Mouse (Mus musculus) limb, embryonic 10.5 days (tissue): ENCODE results near the gene Scaf8. TPM values are rescaled to one million over a fixed set of nuclear protein-coding genes. Genes with fewer than 3 reads are reported as not detected.
A peak's percentile ranks its signal among the peaks of the same experiment; 100 is the strongest.

Source experiments
- DNase-seq: peaks from one replicate; pipeline ENCODE4 v3.0.0-alpha.2; 2017; ENCODE audit warnings: low spot score
- H3K27ac ChIP-seq: fragments of 300-500 bp; sonication (generic); 2 replicates; pipeline ENCODE4 v1.5.1; 2016; ENCODE audit warnings: mild to moderate bottlenecking
- H3K27me3 ChIP-seq: fragments of 300-500 bp; sonication (generic); 2 replicates; pipeline ENCODE4 v1.6.1; 2016; ENCODE audit warnings: low read depth, mild to moderate bottlenecking; ENCODE audit not compliant: poor library complexity, severe bottlenecking
- H3K36me3 ChIP-seq: fragments of 300-500 bp; sonication (generic); 2 replicates; pipeline ENCODE4 v1.6.1; 2016; ENCODE audit warnings: mild to moderate bottlenecking, moderate library complexity
- H3K4me1 ChIP-seq: fragments of 300-500 bp; sonication (generic); 2 replicates; pipeline ENCODE4 v1.6.1; 2016
- H3K4me3 ChIP-seq: fragments of 300-500 bp; sonication (generic); 2 replicates; pipeline ENCODE4 v1.5.1; 2016; ENCODE audit warnings: mild to moderate bottlenecking, moderate library complexity
- H3K9me3 ChIP-seq: fragments of 300-500 bp; sonication (generic); replicated peaks from 2 replicates; pipeline ENCODE4 v1.6.1; 2016; ENCODE audit warnings: mild to moderate bottlenecking
- WGBS: fragments of 180-500 bp; shearing (Covaris S2); methylation state at CpG from one replicate; pipeline ENCODE4 v1.1.7; 2016; 5-methylcytosine and 5-hydroxymethylcytosine counted together
- polyA plus RNA-seq: library from polyadenylated mRNA; unstranded; fragments of >200 nt; fragmentation: Nextera tagmentation; extraction: Ambion mirVana; gene quantifications from 2 replicates; pipeline ENCODE4 v1.2.1, GENCODE M21; 2016

Scaf8 gene
- polyA plus RNA-seq, 1 experiment from 2014 or later: 27.1 TPM

DNA sequence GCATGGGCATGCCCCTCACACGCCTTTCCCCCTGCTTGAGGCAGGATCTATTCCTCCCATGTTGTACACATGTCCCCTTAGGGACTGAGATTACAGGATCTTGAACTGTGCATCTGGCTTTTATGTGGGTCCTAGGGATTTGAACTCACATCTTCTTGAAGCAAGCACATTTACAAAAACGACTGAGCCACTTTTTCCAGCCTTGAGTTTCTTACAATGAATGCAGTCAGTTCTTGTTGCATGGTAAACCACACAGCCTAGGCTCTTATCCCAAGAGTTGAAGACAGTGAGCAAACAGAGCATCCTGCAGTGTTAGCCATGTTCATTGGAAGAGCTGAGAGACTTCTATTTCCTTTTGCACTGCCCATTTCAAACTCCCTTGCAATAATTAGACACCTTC lies 108.3 kb downstream of the Scaf8 start:
- DNase-seq: no peak
- WGBS: 74% methylated on average over 2 of the region's 2 CpGs
- Histone ChIP-seq H3K9me3 (no peaks in the 10 kb centered on the region), H3K4me3 (no peak overlapping the region), H3K36me3 (peaks cover 11% of the 10 kb centered on the region; the same call in 1 of the 2 replicates), H3K4me1 (no peaks in the 10 kb centered on the region), H3K27me3 (no peaks in the 10 kb centered on the region), H3K27ac (no peak overlapping the region)

DNA sequence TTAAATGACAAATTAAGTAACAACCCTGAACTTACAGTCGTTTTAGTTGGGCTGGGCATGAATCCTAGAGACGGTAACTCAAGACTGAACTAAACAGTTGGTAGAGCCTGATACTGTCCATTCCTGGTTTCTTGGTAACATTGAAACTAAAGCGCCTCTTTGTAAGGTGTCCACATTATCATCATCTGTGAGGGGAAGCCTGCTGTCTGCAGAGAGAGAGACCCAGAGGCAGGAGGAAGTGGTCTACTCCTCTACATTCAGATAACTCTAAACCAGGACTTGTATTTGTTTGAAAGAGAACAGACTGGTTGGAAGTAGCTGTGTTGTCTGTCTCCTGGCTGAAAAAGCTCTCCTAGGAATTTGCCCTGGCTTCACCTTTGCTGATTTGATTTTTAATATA lies 108.9 kb downstream of the Scaf8 start:
- Histone ChIP-seq H3K27ac (no peak overlapping the region), H3K4me1 (no peaks in the 10 kb centered on the region), H3K36me3 (peaks cover 9% of the 10 kb centered on the region; the same call in 1 of the 2 replicates), H3K27me3 (no peaks in the 10 kb centered on the region), H3K4me3 (no peak overlapping the region), H3K9me3 (no peaks in the 10 kb centered on the region)
- WGBS: 78% methylated on average over 3 of the region's 3 CpGs
- no peak for DNase-seq

DNA sequence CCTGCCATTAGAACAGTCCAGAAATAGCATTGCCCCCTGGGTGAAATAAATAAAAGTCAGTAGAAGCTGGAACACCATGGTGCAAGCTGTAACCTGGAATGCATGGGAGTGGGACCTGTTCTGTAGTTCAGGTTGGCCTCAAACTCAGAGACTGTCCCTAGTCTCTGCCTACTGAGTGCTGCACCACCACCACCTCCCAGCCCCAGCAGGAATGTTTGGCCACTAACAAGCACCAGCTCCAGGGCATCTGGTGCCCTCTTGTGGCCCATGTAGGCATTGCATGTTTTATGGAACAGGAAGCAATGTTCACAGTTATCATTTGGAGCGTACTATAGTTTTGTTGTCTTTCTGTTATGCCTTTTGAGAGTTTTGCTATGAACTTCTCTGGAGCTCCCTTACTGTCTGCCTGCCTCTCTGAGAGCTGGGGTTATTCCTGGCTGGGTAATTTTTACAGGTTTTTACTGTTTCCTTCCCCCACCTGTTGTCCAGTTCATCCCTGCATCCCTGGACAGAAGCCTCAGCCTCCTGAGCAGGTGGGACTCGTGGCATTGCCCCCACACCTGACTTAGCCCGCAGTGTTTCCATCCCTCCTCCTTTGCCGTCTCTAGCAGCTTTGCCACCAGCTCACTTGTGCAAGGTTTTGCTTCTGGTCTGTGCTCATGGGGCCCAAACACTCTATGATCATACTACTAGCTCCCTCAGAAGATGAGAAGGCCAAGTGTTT lies 109.8 kb downstream of the Scaf8 start:
- Histone ChIP-seq H3K4me1 (no peaks in the 10 kb centered on the region), H3K27ac (no peak overlapping the region), H3K27me3 (no peaks in the 10 kb centered on the region), H3K36me3 (0 out of 2 replicates have a peak, but pooled peaks cover 5% of the 10 kb centered on the region), H3K4me3 (no peak overlapping the region), H3K9me3 (no peaks in the 10 kb centered on the region)
- peak; percentile 85 for DNase-seq
- 69% methylated on average over 4 of the region's 4 CpGs for WGBS

DNA sequence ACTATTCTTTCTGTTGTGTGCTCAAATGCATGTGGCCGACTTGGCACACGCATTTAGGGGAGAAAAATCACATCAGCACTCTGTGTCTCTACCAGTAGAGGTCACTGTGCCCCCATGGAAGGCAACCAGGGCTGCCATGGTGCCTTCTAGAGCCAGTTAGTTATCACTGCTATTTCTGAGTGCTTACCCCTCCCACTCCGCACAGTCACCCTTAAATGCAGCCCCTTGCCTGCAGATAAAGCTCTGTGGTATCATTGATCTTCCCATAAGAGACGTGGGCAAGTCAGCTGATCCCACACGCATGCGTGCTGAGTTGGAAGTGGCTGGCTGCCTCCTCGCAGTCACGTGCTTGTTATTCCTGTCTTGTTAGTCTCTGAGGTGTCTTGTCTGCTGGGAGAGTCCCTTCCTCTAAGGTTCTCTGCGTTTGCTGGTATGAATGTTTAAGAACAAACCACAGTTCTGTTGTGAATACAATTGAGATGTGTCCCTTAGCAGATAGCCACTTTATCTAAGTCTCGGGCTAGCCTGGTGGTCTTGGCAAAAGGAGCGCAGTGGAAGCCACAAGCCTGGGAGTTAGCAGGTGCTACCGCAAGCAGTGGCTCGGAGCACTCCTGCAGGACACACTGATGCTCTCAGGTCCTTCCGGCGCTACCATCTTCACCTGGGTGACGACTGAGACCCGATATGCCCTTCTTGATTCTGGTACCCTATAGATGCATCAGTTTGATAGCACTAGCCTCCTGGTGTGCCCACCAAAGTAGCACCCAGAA lies 115.6 kb downstream of the Scaf8 start:
- Histone ChIP-seq H3K36me3 (peaks cover 26% of the 10 kb centered on the region), H3K9me3 (no peaks in the 10 kb centered on the region), H3K27ac (no peak overlapping the region), H3K27me3 (no peaks in the 10 kb centered on the region), H3K4me3 (no peak overlapping the region), H3K4me1 (no peaks in the 10 kb centered on the region)
- WGBS: 80% methylated on average over 17 of the region's 17 CpGs
- peak; percentile 57 for DNase-seq

DNA sequence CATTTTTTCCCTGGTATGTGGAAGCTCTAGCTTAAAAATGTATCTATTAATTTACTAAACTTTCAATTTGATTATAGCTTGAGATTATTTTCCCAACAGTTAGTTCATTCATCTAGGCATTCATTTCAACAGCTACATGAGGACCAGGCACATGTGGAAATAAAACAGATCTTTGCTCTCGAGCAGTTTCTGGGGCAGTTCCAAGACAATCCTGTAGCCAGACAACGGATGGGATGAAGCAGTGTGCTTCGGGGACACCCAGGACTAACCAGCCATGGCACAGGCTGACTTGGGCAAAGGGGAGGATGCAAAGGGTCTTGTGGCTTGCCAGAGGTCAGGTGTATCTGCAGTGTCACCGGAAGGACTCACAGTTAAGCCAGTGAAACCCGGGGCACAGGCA lies 117.9 kb downstream of the Scaf8 start:
- H3K9me3 ChIP-seq: no peaks in the 10 kb centered on the region
- no peak overlapping the region for H3K4me3 ChIP-seq
- no peak for DNase-seq
- no peaks in the 10 kb centered on the region for H3K4me1 ChIP-seq
- H3K27me3 ChIP-seq: no peaks in the 10 kb centered on the region
- H3K36me3 ChIP-seq: peaks cover 29% of the 10 kb centered on the region
- H3K27ac ChIP-seq: no peak overlapping the region
- WGBS: 92% methylated on average over 5 of the region's 5 CpGs

DNA sequence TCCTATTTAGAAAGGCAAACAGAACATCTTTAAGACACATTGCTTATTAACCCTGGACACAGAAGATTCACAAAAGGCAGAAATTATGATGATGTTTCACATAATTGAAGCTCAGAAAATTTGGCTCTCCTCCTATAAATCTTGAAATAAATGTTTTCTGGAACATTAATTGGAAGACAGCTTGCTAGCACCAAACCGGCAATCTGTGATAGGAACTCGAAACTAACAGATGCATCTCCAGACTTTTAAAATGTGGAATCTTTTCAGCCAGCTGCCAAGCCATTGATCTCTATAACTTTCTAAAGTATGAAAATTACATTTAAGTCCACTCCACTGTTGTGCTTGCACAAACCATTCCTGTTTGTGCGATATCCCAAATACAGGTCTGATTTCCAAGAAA lies 128.9 kb downstream of the Scaf8 start:
- H3K9me3 ChIP-seq: no peaks in the 10 kb centered on the region
- peaks cover 10% of the 10 kb centered on the region; the same call in 1 of the 2 replicates for H3K36me3 ChIP-seq
- peaks cover 11% of the 10 kb centered on the region for H3K4me1 ChIP-seq
- no peaks in the 10 kb centered on the region for H3K27me3 ChIP-seq
- no peak overlapping the region for H3K4me3 ChIP-seq
- DNase-seq: no peak
- WGBS: 94% methylated on average over 3 of the region's 3 CpGs
- no peak overlapping the region for H3K27ac ChIP-seq

DNA sequence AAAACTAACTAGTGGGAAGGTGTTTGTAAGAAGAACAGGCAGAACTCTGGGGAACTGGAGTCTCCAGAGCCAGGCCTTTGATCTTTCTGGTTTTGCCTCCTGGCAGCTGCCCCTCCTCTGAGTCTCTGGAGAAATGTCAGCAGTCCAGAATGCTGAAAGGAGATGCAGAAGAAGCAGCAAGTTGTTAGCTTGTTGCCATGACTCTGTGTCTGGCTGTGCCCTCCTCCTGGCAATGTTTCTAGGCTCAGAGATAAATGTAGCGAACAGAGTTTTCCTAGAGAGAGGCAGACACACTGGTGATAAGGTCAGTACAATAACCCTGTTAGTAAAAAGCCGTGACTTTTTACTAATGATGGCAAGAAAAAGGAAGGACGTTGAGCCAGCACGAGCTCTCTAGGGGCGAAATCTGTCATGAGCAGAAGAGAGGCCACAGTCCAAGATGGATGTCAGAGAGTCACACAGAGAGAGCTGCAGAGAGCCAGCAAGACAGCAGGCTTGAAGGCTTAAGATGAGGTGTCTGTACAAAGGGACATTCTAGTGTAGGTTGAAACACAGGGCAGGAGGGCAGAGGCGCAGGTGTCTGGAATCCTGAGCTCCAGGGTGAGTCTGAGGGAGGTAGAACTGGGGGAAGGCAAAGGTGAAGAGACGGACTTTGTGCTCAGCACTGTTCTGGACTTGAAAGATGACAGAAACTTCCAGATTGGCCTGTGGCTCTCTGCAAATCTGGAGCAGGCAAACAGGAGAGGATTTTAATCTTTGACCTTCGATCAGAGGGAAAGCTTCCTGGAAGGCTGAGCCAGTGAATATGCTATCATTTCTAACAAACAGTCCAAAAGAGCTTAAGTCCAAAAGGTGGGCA lies 130.3 kb downstream of the Scaf8 start:
- H3K27me3 ChIP-seq: no peaks in the 10 kb centered on the region
- 78% methylated on average over 8 of the region's 8 CpGs for WGBS
- H3K36me3 ChIP-seq: peaks cover 8% of the 10 kb centered on the region; the same call in 1 of the 2 replicates
- H3K4me1 ChIP-seq: peaks cover 11% of the 10 kb centered on the region
- no peaks in the 10 kb centered on the region for H3K9me3 ChIP-seq
- H3K4me3 ChIP-seq: no peak overlapping the region
- no peak for DNase-seq
- H3K27ac ChIP-seq: no peak overlapping the region

DNA sequence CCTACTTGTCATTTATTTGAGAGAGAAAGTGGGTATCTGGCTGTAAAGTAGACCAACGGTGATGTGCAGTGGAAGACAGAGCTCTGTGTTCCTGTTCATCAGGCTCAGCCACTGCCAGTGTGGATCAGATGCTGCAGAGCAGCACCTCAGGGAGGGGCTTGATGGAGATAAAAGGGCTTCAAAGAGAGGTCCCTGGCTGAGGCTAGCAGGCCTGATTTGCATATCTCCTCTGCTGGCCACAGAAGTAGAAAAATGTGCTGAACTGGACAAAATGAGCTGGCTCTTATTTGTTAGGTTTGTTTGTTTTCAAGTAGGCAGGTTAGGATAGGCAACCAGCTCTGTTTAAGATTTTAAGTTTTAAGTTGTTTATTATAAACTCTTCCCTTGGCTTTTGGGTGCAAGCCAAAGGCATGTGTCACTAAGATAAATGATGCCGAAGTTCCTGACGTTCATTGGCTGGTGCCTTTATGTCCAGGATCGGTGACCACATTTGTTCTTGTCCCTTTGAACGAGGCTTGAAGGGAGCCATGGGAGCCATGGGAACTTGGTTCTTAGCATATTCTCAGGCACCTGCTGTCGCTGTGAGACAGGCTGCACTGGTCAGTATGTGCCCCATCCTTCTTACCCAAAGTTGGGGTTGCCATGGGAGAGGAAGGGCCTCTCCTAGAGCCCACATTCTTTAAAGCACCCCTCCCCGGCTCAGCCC lies 132.0 kb downstream of the Scaf8 start:
- WGBS: 35% methylated on average over 7 of the region's 7 CpGs
- H3K9me3 ChIP-seq: no peaks in the 10 kb centered on the region
- no peak overlapping the region for H3K27ac ChIP-seq
- peaks cover 6% of the 10 kb centered on the region; the same call in 1 of the 2 replicates for H3K36me3 ChIP-seq
- peaks cover 11% of the 10 kb centered on the region for H3K4me1 ChIP-seq
- H3K4me3 ChIP-seq: no peak overlapping the region
- no peaks in the 10 kb centered on the region for H3K27me3 ChIP-seq
- no peak for DNase-seq

Other genes starting within 250 kb of the Scaf8 start
- 4.2 and 6.3 TPM in 2 replicates for gene Tiam2, start 211.6 kb downstream of the Scaf8 start, polyA plus RNA-seq